22 mouse cellular contexts compared by ENCODE assay signal in the genomic region with DNA sequence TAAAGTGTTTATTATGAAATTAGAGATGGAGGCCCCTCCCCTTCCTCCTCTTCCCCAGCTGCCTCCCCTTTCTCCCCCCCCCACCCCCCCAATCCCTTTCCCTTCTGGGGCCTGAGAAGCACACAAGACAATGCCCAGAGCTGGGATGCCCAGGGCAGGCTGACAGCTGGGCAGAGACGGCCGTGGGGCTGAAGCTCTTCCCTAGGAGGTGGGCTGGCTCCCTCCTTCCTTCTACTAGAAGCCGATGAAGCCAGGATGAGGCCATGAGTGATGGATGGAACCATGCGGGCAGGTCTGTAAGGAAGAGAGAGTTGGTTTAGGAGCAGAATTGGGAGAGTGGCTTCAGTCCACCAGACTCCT. TPM values are rescaled to one million over a fixed set of nuclear protein-coding genes. Genes with fewer than 3 reads are reported as not detected.
A peak's percentile ranks its signal among the peaks of the same experiment; 100 is the strongest.
DNase-seq lines count a peak whose midpoint lies in the region; ATAC-seq and TF ChIP-seq lines count a peak whose summit lies in the region.
"Had no signal": no experiment of that assay in that cellular context is flagged by ENCODE, and none has a peak within 500 bp of the region (broad histone marks: within the 10 kb centered on the region; RNA-seq: fewer than 3 reads in every experiment).

No protein-coding gene starts in this region.

- no peak for ATAC-seq in forebrain, embryonic 12.5 days (ENCODE audit: low FRiP score)
- ATAC-seq in forebrain, embryonic 14.5 days: no peak
- ATAC-seq in midbrain, embryonic 12.5 days (ENCODE audit: low FRiP score, low read depth): no peak
- ATAC-seq in embryonic facial prominence, embryonic 14.5 days (ENCODE audit: low read depth): no peak; the same call in 1 of the 2 replicates
- 0 out of 2 replicates have a peak, but pooled peaks have one; percentile 25 for ATAC-seq in midbrain, postnatal 0 days (ENCODE audit: low FRiP score)
- ATAC-seq: intestine, postnatal 0 days; liver, embryonic 12.5 days had no signal

- WGBS in forebrain, embryonic 12.5 days: 67% methylated on average over 4 of the region's 4 CpGs
- WGBS in forebrain, embryonic 14.5 days: 77% methylated on average over 4 of the region's 4 CpGs
- WGBS in midbrain, embryonic 12.5 days: 76% methylated on average over 4 of the region's 4 CpGs
- 91% methylated on average over 4 of the region's 4 CpGs for WGBS in midbrain, embryonic 10.5 days
- WGBS in embryonic facial prominence, embryonic 14.5 days: 64% methylated on average over 3 of the region's 4 CpGs
- 57% methylated on average over 4 of the region's 4 CpGs for WGBS in midbrain, postnatal 0 days

- H3K27me3 ChIP-seq in forebrain, embryonic 12.5 days: no peaks in the 10 kb centered on the region
- no peaks in the 10 kb centered on the region for H3K27me3 ChIP-seq in forebrain, embryonic 14.5 days (replicated peaks; ENCODE audit: control insufficient read depth, insufficient read depth, low read length)
- no peaks in the 10 kb centered on the region; the same call in 1 of the 2 replicates for H3K27me3 ChIP-seq in midbrain, embryonic 12.5 days
- H3K27me3 ChIP-seq in midbrain, embryonic 10.5 days (ENCODE audit: low read depth, poor library complexity, severe bottlenecking): no peaks in the 10 kb centered on the region
- H3K27me3 ChIP-seq in embryonic facial prominence, embryonic 14.5 days (replicated peaks; ENCODE audit: control insufficient read depth, insufficient read depth, low read length): no peaks in the 10 kb centered on the region
- H3K27me3 ChIP-seq in midbrain, postnatal 0 days (ENCODE audit: insufficient read depth, low read length): no peaks in the 10 kb centered on the region
- H3K27me3 ChIP-seq: CH12.LX had no signal

- no peaks in the 10 kb centered on the region for H3K9me3 ChIP-seq in forebrain, embryonic 12.5 days
- H3K9me3 ChIP-seq in forebrain, embryonic 14.5 days (replicated peaks; ENCODE audit: control insufficient read depth, low read length): no peaks in the 10 kb centered on the region
- H3K9me3 ChIP-seq in midbrain, embryonic 12.5 days: no peaks in the 10 kb centered on the region
- H3K9me3 ChIP-seq in midbrain, embryonic 10.5 days (replicated peaks): no peaks in the 10 kb centered on the region
- H3K9me3 ChIP-seq in embryonic facial prominence, embryonic 14.5 days (ENCODE audit: control insufficient read depth, low read length): no peaks in the 10 kb centered on the region
- no peaks in the 10 kb centered on the region for H3K9me3 ChIP-seq in midbrain, postnatal 0 days (ENCODE audit: low read length)
- H3K9me3 ChIP-seq: liver, embryonic 12.5 days had no signal

- peak overlapping the region; percentile 51; the same call in 1 of the 2 replicates for H3K27ac ChIP-seq in forebrain, embryonic 12.5 days
- no peak overlapping the region for H3K27ac ChIP-seq in forebrain, embryonic 14.5 days (ENCODE audit: low read depth, low read length)
- 0 out of 2 replicates have a peak overlapping the region, but pooled peaks have one; percentile 21 for H3K27ac ChIP-seq in midbrain, embryonic 12.5 days (replicated peaks)
- no peak overlapping the region for H3K27ac ChIP-seq in midbrain, embryonic 10.5 days (replicated peaks)
- H3K27ac ChIP-seq in embryonic facial prominence, embryonic 14.5 days (replicated peaks; ENCODE audit: low read depth, low read length): 0 out of 2 replicates have a peak overlapping the region, but pooled peaks have one; percentile 18
- H3K27ac ChIP-seq in midbrain, postnatal 0 days (ENCODE audit: low read depth, low read length): no peak overlapping the region
- H3K27ac ChIP-seq: liver, embryonic 12.5 days had no signal

- no peaks in the 10 kb centered on the region for H3K4me1 ChIP-seq in forebrain, embryonic 12.5 days
- no peaks in the 10 kb centered on the region for H3K4me1 ChIP-seq in forebrain, embryonic 14.5 days (ENCODE audit: control insufficient read depth, insufficient read depth, low read length)
- H3K4me1 ChIP-seq in midbrain, embryonic 12.5 days: no peaks in the 10 kb centered on the region
- H3K4me1 ChIP-seq in midbrain, embryonic 10.5 days: no peaks in the 10 kb centered on the region
- no peaks in the 10 kb centered on the region for H3K4me1 ChIP-seq in embryonic facial prominence, embryonic 14.5 days (ENCODE audit: control insufficient read depth, insufficient read depth, low read length)
- no peaks in the 10 kb centered on the region for H3K4me1 ChIP-seq in midbrain, postnatal 0 days (ENCODE audit: insufficient read depth, low read length)

- TF ChIP-seq CTCF in midbrain, postnatal 0 days (IDR thresholded peaks at IDR 0.05): no peak

- peaks cover 66% of the 10 kb centered on the region for H3K36me3 ChIP-seq in forebrain, embryonic 12.5 days (replicated peaks)
- H3K36me3 ChIP-seq in forebrain, embryonic 14.5 days (ENCODE audit: control insufficient read depth, insufficient read depth, low read length): peaks cover 54% of the 10 kb centered on the region
- H3K36me3 ChIP-seq in midbrain, embryonic 12.5 days: peaks cover 54% of the 10 kb centered on the region
- H3K36me3 ChIP-seq in midbrain, embryonic 10.5 days: peaks cover 68% of the 10 kb centered on the region
- peaks cover 51% of the 10 kb centered on the region for H3K36me3 ChIP-seq in embryonic facial prominence, embryonic 14.5 days (ENCODE audit: control insufficient read depth, insufficient read depth, low read length)
- H3K36me3 ChIP-seq in midbrain, postnatal 0 days (ENCODE audit: insufficient read depth, low read length): peaks cover 35% of the 10 kb centered on the region

- H3K4me2 ChIP-seq in forebrain, embryonic 12.5 days: no peak overlapping the region
- no peak overlapping the region for H3K4me2 ChIP-seq in forebrain, embryonic 14.5 days (ENCODE audit: low read length)
- H3K4me2 ChIP-seq in midbrain, embryonic 12.5 days (replicated peaks): no peak overlapping the region
- H3K4me2 ChIP-seq in embryonic facial prominence, embryonic 14.5 days (ENCODE audit: low read depth, low read length): no peak overlapping the region
- no peak overlapping the region for H3K4me2 ChIP-seq in midbrain, postnatal 0 days (ENCODE audit: low read depth, low read length, poor library complexity, severe bottlenecking)
- H3K4me2 ChIP-seq: liver, embryonic 12.5 days had no signal

- no peak overlapping the region for H3K9ac ChIP-seq in forebrain, embryonic 12.5 days
- no peak overlapping the region for H3K9ac ChIP-seq in forebrain, embryonic 14.5 days (ENCODE audit: low read length)
- 0 out of 2 replicates have a peak overlapping the region, but pooled peaks have one; percentile 15 for H3K9ac ChIP-seq in midbrain, embryonic 12.5 days (replicated peaks)
- H3K9ac ChIP-seq in embryonic facial prominence, embryonic 14.5 days (ENCODE audit: low read depth, low read length): 0 out of 2 replicates have a peak overlapping the region, but pooled peaks have one; percentile 6
- no peak overlapping the region for H3K9ac ChIP-seq in midbrain, postnatal 0 days (replicated peaks; ENCODE audit: low read length, poor library complexity, severe bottlenecking)
- H3K9ac ChIP-seq: liver, embryonic 12.5 days had no signal

- no peak for DNase-seq in forebrain, embryonic 14.5 days (ENCODE audit: low spot score)
- DNase-seq in midbrain, embryonic 10.5 days (ENCODE audit: low spot score): no peak
- DNase-seq in embryonic facial prominence, embryonic 14.5 days (ENCODE audit: low spot score): no peak
- no peak for DNase-seq in midbrain, postnatal 0 days (ENCODE audit: low spot score)
- no peak for DNase-seq in frontal cortex, postnatal 36 days (ENCODE audit: low spot score in 2 of 2)
- DNase-seq in layer of hippocampus, postnatal 10 days (ENCODE audit: low spot score in 2 of 2): no peak
- DNase-seq: adrenal gland, postnatal 36 days; cerebellum, adult 9-11 months; heart, postnatal 14 days; kidney, postnatal 10 days had no signal

- no peak overlapping the region for H3K4me3 ChIP-seq in forebrain, embryonic 12.5 days (replicated peaks)
- no peak overlapping the region for H3K4me3 ChIP-seq in forebrain, embryonic 14.5 days (ENCODE audit: low read depth, low read length)
- no peak overlapping the region for H3K4me3 ChIP-seq in midbrain, embryonic 12.5 days
- no peak overlapping the region for H3K4me3 ChIP-seq in midbrain, embryonic 10.5 days
- H3K4me3 ChIP-seq in embryonic facial prominence, embryonic 14.5 days (ENCODE audit: low read depth, low read length): no peak overlapping the region
- no peak overlapping the region for H3K4me3 ChIP-seq in midbrain, postnatal 0 days (ENCODE audit: low read depth, low read length)
- H3K4me3 ChIP-seq: liver, embryonic 12.5 days had no signal

RNA-seq across cellular contexts. Expression of a gene that starts 9.5 kb away (rescaled TPM):
- polyA plus RNA-seq in forebrain, embryonic 12.5 days (2016; fragmentation: Nextera tagmentation; extraction: Ambion mirVana): not detected in 2 replicates
- not detected in 2 replicates for polyA plus RNA-seq in forebrain, embryonic 14.5 days (2014; fragmentation: Nextera tagmentation; extraction: Ambion mirVana)
- not detected in 2 replicates for polyA plus RNA-seq in midbrain, embryonic 12.5 days (2016; fragmentation: Nextera tagmentation; extraction: Ambion mirVana)
- polyA plus RNA-seq in midbrain, embryonic 10.5 days (2016; fragmentation: Nextera tagmentation; extraction: Ambion mirVana): not detected in 2 replicates
- not detected in 2 replicates for polyA plus RNA-seq in embryonic facial prominence, embryonic 14.5 days (2014; fragmentation: Nextera tagmentation; extraction: Ambion mirVana)
- total RNA-seq in midbrain, postnatal 0 days (2014; rRNA removed): not detected in 2 replicates
- not detected in 2 replicates for polyA plus RNA-seq in midbrain, postnatal 0 days (2015; fragmentation: Nextera tagmentation; extraction: Ambion mirVana)
- not detected for total RNA-seq in layer of hippocampus, postnatal 10 days (2021)
- total RNA-seq: adrenal gland, postnatal 36 days; CH12.LX; gastrocnemius, adult 8-10 months; heart, adult 8-10 months; heart, postnatal 14 days; layer of hippocampus, postnatal 14 days; left cerebral cortex, postnatal 14 days; megakaryocyte, adult 5-6 weeks had no signal
- polyA plus RNA-seq: intestine, postnatal 0 days; liver, embryonic 12.5 days; lung, embryonic 16.5 days; small intestine, adult 2 months had no signal

RNA-seq across cellular contexts. Expression of a gene that starts 9.9 kb away (rescaled TPM):
- 9.8 and 10.7 TPM in 2 replicates for polyA plus RNA-seq in forebrain, embryonic 12.5 days (2016; fragmentation: Nextera tagmentation; extraction: Ambion mirVana)
- polyA plus RNA-seq in forebrain, embryonic 14.5 days (2014; fragmentation: Nextera tagmentation; extraction: Ambion mirVana): 4.8 and 5.7 TPM in 2 replicates
- 9.7 and 10.7 TPM in 2 replicates for polyA plus RNA-seq in midbrain, embryonic 12.5 days (2016; fragmentation: Nextera tagmentation; extraction: Ambion mirVana)
- 4.1 and 4.6 TPM in 2 replicates for polyA plus RNA-seq in midbrain, embryonic 10.5 days (2016; fragmentation: Nextera tagmentation; extraction: Ambion mirVana)
- 3.9 and 4.5 TPM in 2 replicates for polyA plus RNA-seq in embryonic facial prominence, embryonic 14.5 days (2014; fragmentation: Nextera tagmentation; extraction: Ambion mirVana)
- total RNA-seq in midbrain, postnatal 0 days (2014; rRNA removed): 45.3 and 49.7 TPM in 2 replicates
- polyA plus RNA-seq in midbrain, postnatal 0 days (2015; fragmentation: Nextera tagmentation; extraction: Ambion mirVana): 8.5 and 9.0 TPM in 2 replicates
- total RNA-seq in layer of hippocampus, postnatal 10 days (2021): 10 to 100 TPM; 14.7 to 17.2 TPM

RNA-seq across cellular contexts. Expression of a gene that starts 10.0 kb away (rescaled TPM):
- polyA plus RNA-seq in forebrain, embryonic 12.5 days (2016; fragmentation: Nextera tagmentation; extraction: Ambion mirVana): 0.04 TPM in 1 of 2 replicates, not detected in the other
- not detected in 2 replicates for polyA plus RNA-seq in forebrain, embryonic 14.5 days (2014; fragmentation: Nextera tagmentation; extraction: Ambion mirVana)
- polyA plus RNA-seq in midbrain, embryonic 12.5 days (2016; fragmentation: Nextera tagmentation; extraction: Ambion mirVana): not detected in 2 replicates
- polyA plus RNA-seq in midbrain, embryonic 10.5 days (2016; fragmentation: Nextera tagmentation; extraction: Ambion mirVana): 0.06 and 0.12 TPM in 2 replicates
- polyA plus RNA-seq in embryonic facial prominence, embryonic 14.5 days (2014; fragmentation: Nextera tagmentation; extraction: Ambion mirVana): 0.16 TPM in 1 of 2 replicates, not detected in the other
- total RNA-seq in midbrain, postnatal 0 days (2014; rRNA removed): not detected in 2 replicates
- 0.27 TPM in 1 of 2 replicates, not detected in the other for polyA plus RNA-seq in midbrain, postnatal 0 days (2015; fragmentation: Nextera tagmentation; extraction: Ambion mirVana)
- under 1 TPM; 0.21 to 0.25 TPM for total RNA-seq in layer of hippocampus, postnatal 10 days (2021)
- total RNA-seq: adrenal gland, postnatal 36 days; CH12.LX; gastrocnemius, adult 8-10 months; heart, adult 8-10 months; megakaryocyte, adult 5-6 weeks had no signal
- polyA plus RNA-seq: intestine, postnatal 0 days; liver, embryonic 12.5 days; small intestine, adult 2 months had no signal

RNA-seq across cellular contexts. Expression of a gene that starts 13.4 kb away (rescaled TPM):
- polyA plus RNA-seq in forebrain, embryonic 12.5 days (2016; fragmentation: Nextera tagmentation; extraction: Ambion mirVana): 395 and 399 TPM in 2 replicates
- polyA plus RNA-seq in forebrain, embryonic 14.5 days (2014; fragmentation: Nextera tagmentation; extraction: Ambion mirVana): 506 and 542 TPM in 2 replicates
- polyA plus RNA-seq in midbrain, embryonic 12.5 days (2016; fragmentation: Nextera tagmentation; extraction: Ambion mirVana): 363 and 400 TPM in 2 replicates
- 470 and 478 TPM in 2 replicates for polyA plus RNA-seq in midbrain, embryonic 10.5 days (2016; fragmentation: Nextera tagmentation; extraction: Ambion mirVana)
- polyA plus RNA-seq in embryonic facial prominence, embryonic 14.5 days (2014; fragmentation: Nextera tagmentation; extraction: Ambion mirVana): 332 and 335 TPM in 2 replicates
- total RNA-seq in midbrain, postnatal 0 days (2014; rRNA removed): 157 and 197 TPM in 2 replicates
- 404 and 427 TPM in 2 replicates for polyA plus RNA-seq in midbrain, postnatal 0 days (2015; fragmentation: Nextera tagmentation; extraction: Ambion mirVana)
- 100 to 1,000 TPM; 201 to 217 TPM for total RNA-seq in layer of hippocampus, postnatal 10 days (2021)

RNA-seq across cellular contexts. Expression of a gene that starts 25.4 kb away (rescaled TPM):
- 9.0 and 9.2 TPM in 2 replicates for polyA plus RNA-seq in forebrain, embryonic 12.5 days (2016; fragmentation: Nextera tagmentation; extraction: Ambion mirVana)
- polyA plus RNA-seq in forebrain, embryonic 14.5 days (2014; fragmentation: Nextera tagmentation; extraction: Ambion mirVana): 6.3 and 8.7 TPM in 2 replicates
- 8.2 and 10.4 TPM in 2 replicates for polyA plus RNA-seq in midbrain, embryonic 12.5 days (2016; fragmentation: Nextera tagmentation; extraction: Ambion mirVana)
- 10.7 and 11.0 TPM in 2 replicates for polyA plus RNA-seq in midbrain, embryonic 10.5 days (2016; fragmentation: Nextera tagmentation; extraction: Ambion mirVana)
- 4.8 and 5.8 TPM in 2 replicates for polyA plus RNA-seq in embryonic facial prominence, embryonic 14.5 days (2014; fragmentation: Nextera tagmentation; extraction: Ambion mirVana)
- total RNA-seq in midbrain, postnatal 0 days (2014; rRNA removed): 4.6 and 8.7 TPM in 2 replicates
- 2.2 and 2.8 TPM in 2 replicates for polyA plus RNA-seq in midbrain, postnatal 0 days (2015; fragmentation: Nextera tagmentation; extraction: Ambion mirVana)
- total RNA-seq in layer of hippocampus, postnatal 10 days (2021): 1 to 10 TPM; 5.1 to 5.5 TPM

Comparison
In these comparisons a context has a peak if more than half of its experiments do, and no peak if none do; other contexts are left out.
1. H3K27ac ChIP-seq: peak in forebrain, embryonic 12.5 days (single experiment), midbrain, embryonic 12.5 days (single experiment) and embryonic facial prominence, embryonic 14.5 days (single experiment); none in forebrain, embryonic 14.5 days (single experiment), midbrain, embryonic 10.5 days (single experiment) and midbrain, postnatal 0 days (single experiment).
2. H3K9ac ChIP-seq: peak in midbrain, embryonic 12.5 days (single experiment) and embryonic facial prominence, embryonic 14.5 days (single experiment); none in forebrain, embryonic 12.5 days (single experiment), forebrain, embryonic 14.5 days (single experiment) and midbrain, postnatal 0 days (single experiment).